Mouse (Mus musculus) spleen, adult 2 months (tissue): ENCODE measurements at regions not wholly inside any gene's neighbourhood (a gene's known extent, or its start where the extent isn't known, plus 50 kb on each side); places are given as distances from the start of the nearest gene placed in this dataset.

Experiments
- CTCF ChIP-seq: fragments of 200-500 bp; IDR thresholded peaks from 2 replicates; pipeline ENCODE4 v1.5.1; 2011; ENCODE audit warnings: mild to moderate bottlenecking, inconsistent platforms; ENCODE audit not compliant: insufficient read depth, insufficient read length, insufficient replicate concordance; ENCODE audit errors: extremely low read depth
- POLR2A ChIP-seq: fragments of 200-500 bp; IDR thresholded peaks from 2 replicates; pipeline ENCODE4 v1.6.1; 2011; ENCODE audit warnings: low read depth, low read length, inconsistent platforms

DNA sequence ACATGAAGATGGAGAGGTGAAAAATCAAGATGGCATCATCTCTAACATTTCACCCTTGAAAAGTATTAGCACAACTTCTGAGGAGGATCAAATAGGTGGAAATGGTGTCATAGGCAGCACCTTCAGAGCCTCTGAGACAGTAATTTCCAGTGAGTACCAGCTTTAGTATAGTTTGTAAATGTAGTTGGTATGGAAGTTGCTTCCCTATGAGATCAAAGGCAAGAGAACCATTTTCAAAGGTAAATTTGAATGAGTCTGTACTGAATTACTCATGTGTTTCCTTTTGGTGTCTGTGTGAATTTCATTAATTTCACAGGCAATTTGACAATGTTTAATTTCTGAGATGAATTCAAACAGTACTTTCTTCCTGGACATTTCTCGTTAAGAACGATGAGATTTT, 280.8 kb upstream of the Myo3a start:
- TF ChIP-seq POLR2A (no peak), CTCF (no peak)
